Mouse (Mus musculus): ENCODE results near the gene Elf4.

DNA sequence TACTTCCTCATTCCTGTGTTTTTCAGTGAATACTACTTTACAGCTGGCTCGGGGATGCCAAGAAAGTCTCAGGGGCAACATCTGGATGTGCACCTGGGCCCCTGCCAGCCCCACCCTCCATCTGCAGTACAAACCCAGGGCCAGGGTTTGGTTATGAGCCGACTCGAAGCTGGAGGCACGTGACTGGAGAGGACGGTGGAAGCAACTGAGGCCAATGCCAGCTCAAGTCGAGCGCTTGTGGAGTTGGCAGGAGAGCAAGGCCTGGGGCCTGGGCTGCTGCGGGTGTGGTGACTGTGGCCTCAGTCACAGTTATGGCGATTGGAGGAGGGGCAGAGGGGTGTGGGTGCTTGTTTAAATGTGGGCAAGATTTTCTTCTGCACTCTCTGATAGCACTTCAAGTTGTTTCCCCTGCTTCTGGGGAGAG is 27.4 kb downstream of the Elf4 start:
- TF ChIP-seq POLR2A (IDR thresholded peaks at IDR 0.05; ENCODE audit: borderline replicate concordance, control insufficient read depth, low read depth, low read length) (no peak), CTCF (IDR thresholded peaks at IDR 0.05; ENCODE audit: control insufficient read depth, insufficient read depth, low read length) (no peak)
